In the genomic region with DNA sequence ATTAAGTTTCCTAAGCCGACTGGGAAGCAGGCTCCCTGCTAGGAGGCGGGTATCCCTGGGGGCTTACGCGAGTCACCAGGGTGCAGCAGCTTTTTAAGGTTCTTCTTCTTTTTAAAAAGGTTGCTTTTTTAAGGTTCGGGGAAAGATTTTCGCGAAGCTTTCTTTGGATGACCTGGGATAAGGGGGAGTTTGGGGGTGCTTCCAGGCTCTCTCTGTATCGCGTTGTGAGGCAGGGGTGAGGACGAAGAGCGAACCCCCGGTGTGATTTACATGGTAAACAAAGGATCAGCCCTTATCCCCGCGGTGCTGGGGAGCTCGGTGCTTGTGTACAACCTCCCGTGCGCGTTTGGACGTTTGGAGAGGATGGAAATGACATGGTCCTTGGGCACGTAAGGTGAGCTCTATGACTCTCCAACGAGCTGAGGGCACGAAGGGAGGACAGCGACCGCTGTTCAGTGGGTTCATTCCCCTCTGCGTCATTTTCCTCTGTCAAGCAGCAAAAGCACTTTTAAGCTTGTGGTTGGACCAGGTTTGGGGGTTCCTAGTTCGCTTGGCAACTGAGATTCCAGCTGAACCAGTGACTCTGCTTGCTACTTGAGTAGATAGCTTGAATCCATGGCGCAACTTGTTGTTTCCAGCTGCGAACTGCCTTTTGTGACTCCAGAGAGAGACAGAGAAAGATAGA, we compare ENCODE assay signal across 9 mouse cellular contexts. TPM values are rescaled to one million over a fixed set of nuclear protein-coding genes. Genes with fewer than 3 reads are reported as not detected.
A peak's percentile ranks its signal among the peaks of the same experiment; 100 is the strongest.
DNase-seq lines count a peak whose midpoint lies in the region; ATAC-seq and TF ChIP-seq lines count a peak whose summit lies in the region.
"Had no signal": no experiment of that assay in that cellular context is flagged by ENCODE, and none has a peak within 500 bp of the region (broad histone marks: within the 10 kb centered on the region; RNA-seq: fewer than 3 reads in every experiment).

No protein-coding gene starts in this region.

- no peak for TF ChIP-seq CTCF in lung, postnatal 0 days (IDR thresholded peaks at IDR 0.05)

- no peaks in the 10 kb centered on the region; the same call in 1 of the 2 replicates for H3K4me1 ChIP-seq in lung, postnatal 0 days (ENCODE audit: insufficient read depth, low read depth, low read length)
- H3K4me1 ChIP-seq in forebrain, embryonic 11.5 days (replicated peaks; ENCODE audit: control insufficient read depth, insufficient read depth, low read length): no peaks in the 10 kb centered on the region; the same call in 1 of the 2 replicates
- H3K4me1 ChIP-seq in neural tube, embryonic 11.5 days (ENCODE audit: control insufficient read depth, insufficient read depth, low read length): 0 out of 2 replicates have a peak, but pooled peaks cover 4% of the 10 kb centered on the region

- peaks cover 15% of the 10 kb centered on the region for H3K27me3 ChIP-seq in lung, postnatal 0 days (replicated peaks; ENCODE audit: insufficient read depth, low read length)
- peaks cover 7% of the 10 kb centered on the region; the same call in 1 of the 2 replicates for H3K27me3 ChIP-seq in forebrain, embryonic 11.5 days (ENCODE audit: control insufficient read depth, insufficient read depth, low read length)
- peaks cover 9% of the 10 kb centered on the region for H3K27me3 ChIP-seq in neural tube, embryonic 11.5 days (ENCODE audit: control insufficient read depth, insufficient read depth, low read length)

- H3K27ac ChIP-seq in lung, postnatal 0 days (ENCODE audit: low read length): no peak overlapping the region
- no peak overlapping the region for H3K27ac ChIP-seq in forebrain, embryonic 11.5 days (ENCODE audit: low read depth, low read length)
- H3K27ac ChIP-seq in neural tube, embryonic 11.5 days (ENCODE audit: low read depth, low read length): no peak overlapping the region
- H3K27ac ChIP-seq: macrophage had no signal

- ATAC-seq in lung, postnatal 0 days: no peak
- ATAC-seq in forebrain, embryonic 11.5 days (replicated peaks; ENCODE audit: low FRiP score): peak; percentile 15; the same call in 1 of the 2 replicates
- ATAC-seq in neural tube, embryonic 11.5 days (ENCODE audit: insufficient read depth, low FRiP score, low TSS enrichment): peak; percentile 60; the same call in 1 of the 2 replicates

- TF ChIP-seq EP300 in lung, postnatal 0 days (IDR thresholded peaks at IDR 0.05): no peak

- 3% methylated on average over 28 of the region's 28 CpGs for WGBS in lung, postnatal 0 days
- WGBS in forebrain, embryonic 11.5 days: under 1% methylated on average over 28 of the region's 28 CpGs
- under 1% methylated on average over 28 of the region's 28 CpGs for WGBS in neural tube, embryonic 11.5 days

- no peak overlapping the region for H3K9ac ChIP-seq in lung, postnatal 0 days (replicated peaks; ENCODE audit: low read depth)
- peak overlapping the region; percentile 53; the same call in 1 of the 2 replicates for H3K9ac ChIP-seq in forebrain, embryonic 11.5 days (ENCODE audit: low read length)
- H3K9ac ChIP-seq in neural tube, embryonic 11.5 days (ENCODE audit: low read length): peak overlapping the region; percentile 0; the same call in 1 of the 2 replicates

- no peaks in the 10 kb centered on the region for H3K36me3 ChIP-seq in lung, postnatal 0 days (ENCODE audit: insufficient read depth, low read length)
- no peaks in the 10 kb centered on the region for H3K36me3 ChIP-seq in forebrain, embryonic 11.5 days (ENCODE audit: control insufficient read depth, insufficient read depth, low read length)
- H3K36me3 ChIP-seq in neural tube, embryonic 11.5 days (ENCODE audit: control insufficient read depth, insufficient read depth, low read length): no peaks in the 10 kb centered on the region

- H3K4me3 ChIP-seq in lung, postnatal 0 days (ENCODE audit: low read depth, low read length): peak overlapping the region; percentile 23; the same call in 1 of the 2 replicates
- peak overlapping the region; percentile 47 for H3K4me3 ChIP-seq in forebrain, embryonic 11.5 days (ENCODE audit: low read depth, low read length)
- peak overlapping the region; percentile 41 for H3K4me3 ChIP-seq in neural tube, embryonic 11.5 days (ENCODE audit: low read depth, low read length)

- peak overlapping the region; percentile 46 for H3K4me2 ChIP-seq in lung, postnatal 0 days (replicated peaks; ENCODE audit: low read depth, low read length)
- H3K4me2 ChIP-seq in forebrain, embryonic 11.5 days (ENCODE audit: low read depth, low read length, severe bottlenecking): peak overlapping the region; percentile 97
- peak overlapping the region; percentile 92 for H3K4me2 ChIP-seq in neural tube, embryonic 11.5 days (ENCODE audit: low read depth)

- DNase-seq in lung, postnatal 0 days (ENCODE audit: low spot score): no peak
- DNase-seq in lung, postnatal 36 days: no peak
- DNase-seq in forebrain, embryonic 11.5 days (ENCODE audit: low spot score): peak; percentile 51
- DNase-seq in kidney, postnatal 4 days: peak; percentile 8 to 9
- peak; percentile 37 for DNase-seq in neural tube, embryonic 11.5 days (ENCODE audit: low spot score)
- no peak for DNase-seq in thymus, postnatal 14 days
- DNase-seq in urinary bladder, postnatal 25 days (ENCODE audit: low spot score): no peak
- DNase-seq in lung, postnatal 4 days: no peak

- no peaks in the 10 kb centered on the region for H3K9me3 ChIP-seq in lung, postnatal 0 days (ENCODE audit: low read length)
- no peaks in the 10 kb centered on the region for H3K9me3 ChIP-seq in forebrain, embryonic 11.5 days (ENCODE audit: control insufficient read depth, low read length)
- H3K9me3 ChIP-seq in neural tube, embryonic 11.5 days (ENCODE audit: control insufficient read depth, low read length): no peaks in the 10 kb centered on the region

RNA-seq across cellular contexts. Expression of gene Trpc4, which starts 0.6 kb away (rescaled TPM):
- polyA plus RNA-seq in lung, postnatal 0 days (2015; fragmentation: Nextera tagmentation; extraction: Ambion mirVana): 0.07 and 0.10 TPM in 2 replicates
- 1.2 and 1.5 TPM in 2 replicates for polyA plus RNA-seq in forebrain, embryonic 11.5 days (2014; fragmentation: Nextera tagmentation; extraction: Ambion mirVana)
- 0.72 and 1.0 TPM in 2 replicates for polyA plus RNA-seq in neural tube, embryonic 11.5 days (2014; fragmentation: Nextera tagmentation; extraction: Ambion mirVana)
- polyA plus RNA-seq: macrophage had no signal

Comparison
In these comparisons a context has a peak if more than half of its experiments do, and no peak if none do; other contexts are left out.
1. DNase-seq: peak in forebrain, embryonic 11.5 days (single experiment), kidney, postnatal 4 days (2 of 2) and neural tube, embryonic 11.5 days (single experiment); none in lung, postnatal 0 days (single experiment), lung, postnatal 36 days (single experiment), thymus, postnatal 14 days (single experiment), urinary bladder, postnatal 25 days (single experiment) and lung, postnatal 4 days (0 of 2).
2. H3K4me2 ChIP-seq: peak in every context shown above with its lines; median percentile 97 in forebrain, embryonic 11.5 days; 92 in neural tube, embryonic 11.5 days; 46 in lung, postnatal 0 days.
3. Peak in every context shown above with its lines, with median percentiles within 50 percentile points of each other: H3K4me3 ChIP-seq.